Mouse (Mus musculus): ENCODE measurements around the gene Celsr2.

Gene Celsr2

DNA sequence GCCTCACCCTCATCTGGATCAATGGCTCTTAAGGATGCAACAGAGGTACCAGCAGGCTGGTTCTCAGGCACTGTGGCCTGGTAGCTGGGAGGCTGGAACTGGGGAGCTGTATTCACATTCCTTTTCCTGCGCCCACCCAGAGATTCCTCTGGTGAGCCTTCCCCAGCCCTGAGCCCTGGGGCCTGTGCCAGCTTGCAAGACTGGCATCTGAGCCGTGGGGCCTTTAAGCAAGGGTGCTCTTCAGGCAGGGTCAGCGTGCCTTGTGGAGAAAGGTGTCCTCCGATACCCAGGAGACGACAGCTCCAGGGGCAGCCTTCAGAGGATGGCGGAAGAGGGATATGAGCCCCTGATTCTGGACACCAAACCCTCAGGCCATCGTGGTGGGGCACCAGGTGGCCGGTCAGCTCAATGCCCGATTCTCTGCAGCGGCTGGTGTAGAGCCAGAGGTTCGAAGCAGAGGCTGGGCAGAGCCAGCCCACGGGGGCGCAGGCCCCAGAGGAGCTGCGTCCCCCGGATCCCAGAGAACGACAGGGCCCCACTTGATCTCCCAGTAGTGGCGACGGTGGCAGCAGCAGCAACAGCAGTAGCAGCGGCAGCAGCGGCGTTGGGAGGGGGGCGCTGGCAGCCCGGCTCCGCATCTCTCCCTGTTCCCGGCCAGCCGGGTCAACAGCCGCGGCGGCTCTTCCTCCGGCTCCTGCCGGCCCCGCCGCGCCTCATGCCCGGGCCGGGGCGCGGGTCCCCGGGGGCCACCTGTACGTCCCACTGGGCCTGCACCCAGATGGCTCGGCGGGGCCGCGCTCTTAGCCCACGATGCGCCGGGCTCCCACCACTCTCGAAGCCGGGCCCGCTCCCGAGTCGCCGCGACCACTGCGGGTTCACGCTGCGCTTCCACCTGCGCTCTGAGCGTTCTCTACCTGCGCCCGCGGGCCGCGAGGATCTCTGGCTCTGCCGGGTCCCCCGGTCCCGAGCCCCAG, at the start of gene Celsr2:
Gene Celsr2 (minus strand): TSS at position 696 of the 974 bp plus-strand sequence.
- no peak for DNase-seq (ENCODE audit: low read depth, low spot score)

DNA sequence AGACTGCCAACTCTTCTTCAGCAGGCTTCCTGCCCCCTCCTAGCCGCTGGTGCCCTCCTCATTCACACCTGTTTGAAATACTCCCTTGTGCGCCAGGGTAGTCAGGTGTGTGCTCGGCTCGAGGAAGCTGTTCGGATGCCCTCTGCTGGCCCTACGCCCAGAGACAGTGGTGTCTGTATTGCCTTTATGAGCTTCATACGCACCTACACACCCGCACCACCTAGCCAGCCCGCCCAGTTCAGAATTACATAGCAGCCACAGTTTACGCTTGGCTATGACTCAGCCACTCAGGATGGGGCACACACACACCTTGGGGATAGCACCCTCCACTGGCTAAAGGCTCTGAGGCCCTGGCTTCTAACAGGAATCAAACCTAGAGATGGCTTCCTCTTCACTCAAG, 43.5 kb upstream of the Celsr2 start:
- peak; percentile 57 for DNase-seq (ENCODE audit: low read depth, low spot score)

DNA sequence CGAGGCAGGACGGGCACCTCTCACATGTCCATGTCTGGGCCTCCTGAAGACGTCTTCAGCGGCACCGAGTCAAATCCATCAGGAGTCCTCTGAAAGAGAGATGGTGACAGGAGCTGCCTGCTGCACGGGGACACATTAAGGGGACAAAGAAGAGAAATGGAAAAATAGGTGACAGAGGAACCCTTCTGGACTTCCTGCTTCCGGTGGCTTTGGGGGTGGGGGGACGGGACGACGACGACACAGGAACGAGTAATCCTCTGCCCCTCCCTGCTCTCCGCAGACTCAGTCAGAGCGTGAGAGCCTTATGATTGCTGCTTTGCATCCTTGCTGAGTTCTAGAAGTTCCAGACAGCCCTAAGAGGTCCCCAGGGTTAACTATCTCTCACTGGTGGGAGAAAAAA, 43.0 kb upstream of the Celsr2 start:
- no peak for DNase-seq (ENCODE audit: low read depth, low spot score)

DNA sequence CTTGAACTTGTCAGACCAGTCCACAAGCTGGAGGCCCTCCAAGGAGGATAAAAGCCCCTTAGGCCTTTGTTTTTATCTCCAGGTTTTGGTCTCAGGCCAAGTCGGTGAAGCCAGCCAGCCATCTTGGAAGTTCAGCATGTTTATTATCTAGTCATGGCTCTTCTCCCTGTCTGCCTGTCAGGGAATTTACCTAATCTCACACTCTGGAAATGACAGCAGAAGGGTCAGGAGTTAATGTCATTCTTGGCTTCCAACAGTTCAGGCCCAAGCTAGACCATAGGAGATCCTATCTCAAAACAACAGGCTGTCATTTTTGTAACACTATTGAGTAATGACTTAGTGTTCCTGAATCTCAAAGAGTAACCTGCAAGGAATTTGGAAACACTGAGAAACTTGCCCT, 38.8 kb upstream of the Celsr2 start:
- DNase-seq (ENCODE audit: low read depth, low spot score) = no peak

DNA sequence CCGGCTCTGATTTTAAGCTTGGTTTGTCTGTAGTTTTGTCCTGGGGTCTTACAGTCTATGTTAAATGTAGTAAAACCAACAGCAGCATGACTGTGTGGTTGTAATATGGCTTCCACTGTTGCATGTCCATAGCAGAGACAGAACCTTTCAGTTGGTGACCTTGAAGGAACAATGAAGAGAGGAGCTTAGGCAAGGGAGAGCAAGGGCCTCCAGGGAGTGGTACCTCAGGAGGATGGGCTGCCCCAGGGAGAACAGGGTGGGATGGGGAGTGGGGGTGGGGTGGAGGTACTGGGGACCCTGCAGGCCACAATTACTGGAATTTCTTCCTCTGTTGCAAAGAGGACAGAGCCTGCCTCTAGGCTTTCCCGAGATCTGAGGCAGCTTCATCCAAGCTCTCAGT, 36.6 kb upstream of the Celsr2 start:
- DNase-seq (ENCODE audit: low read depth, low spot score) = peak; percentile 75

DNA sequence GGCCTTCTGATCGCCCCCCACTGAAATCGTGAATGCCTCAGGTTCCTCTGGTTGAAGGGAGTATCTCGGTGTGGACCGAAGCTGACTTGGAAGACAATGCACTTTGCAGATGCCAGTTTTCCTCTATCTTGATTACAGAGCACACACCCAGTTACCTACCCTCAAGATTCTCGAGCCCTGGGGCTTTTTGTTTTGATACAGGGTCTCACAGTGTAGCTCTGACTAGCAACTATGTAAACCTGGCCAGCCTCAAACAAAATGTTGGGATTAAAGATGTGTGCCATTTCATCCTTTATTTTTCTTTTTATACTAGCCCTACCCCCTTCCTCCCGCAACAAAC, 30.0 kb upstream of the Celsr2 start:
- no peak for DNase-seq (ENCODE audit: low read depth, low spot score)

DNA sequence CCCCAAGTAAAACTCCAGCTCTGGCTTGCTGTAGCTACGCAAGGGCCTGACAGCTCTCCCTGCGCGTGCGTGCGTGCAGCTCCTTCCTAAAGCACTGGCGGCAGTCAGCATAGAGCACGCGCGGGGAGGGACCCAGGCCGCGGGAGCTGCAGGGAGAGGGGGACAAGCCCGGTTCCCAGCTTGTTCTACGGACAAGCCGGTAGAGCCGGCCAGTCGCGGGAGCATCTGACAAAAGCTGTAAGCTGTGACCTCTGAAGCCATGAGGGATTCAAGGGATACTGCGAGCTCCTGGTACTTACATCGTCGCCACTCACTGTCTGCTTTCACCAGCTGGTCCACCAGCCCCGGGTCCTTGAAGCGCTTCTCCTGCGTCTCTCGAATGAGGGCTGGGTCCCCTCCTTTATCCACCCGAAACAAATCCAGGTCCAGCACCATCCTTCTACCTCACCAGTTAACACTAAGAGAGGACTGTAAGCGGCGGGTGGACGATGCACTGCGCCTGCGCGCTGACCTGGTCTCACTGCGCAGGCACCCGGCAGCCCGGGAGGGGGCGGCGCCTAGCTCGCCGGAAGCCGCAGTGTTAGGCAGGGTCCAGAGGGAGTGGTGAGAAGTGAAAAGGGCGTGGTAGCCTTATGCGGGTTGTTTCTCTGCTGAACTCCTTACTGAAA, 29.5 kb upstream of the Celsr2 start, which contains the start of gene Sars:
Gene Sars (minus strand): TSS at position 512 of the 668 bp plus-strand sequence.
- peak; percentile 94 for DNase-seq (ENCODE audit: low read depth, low spot score)

DNA sequence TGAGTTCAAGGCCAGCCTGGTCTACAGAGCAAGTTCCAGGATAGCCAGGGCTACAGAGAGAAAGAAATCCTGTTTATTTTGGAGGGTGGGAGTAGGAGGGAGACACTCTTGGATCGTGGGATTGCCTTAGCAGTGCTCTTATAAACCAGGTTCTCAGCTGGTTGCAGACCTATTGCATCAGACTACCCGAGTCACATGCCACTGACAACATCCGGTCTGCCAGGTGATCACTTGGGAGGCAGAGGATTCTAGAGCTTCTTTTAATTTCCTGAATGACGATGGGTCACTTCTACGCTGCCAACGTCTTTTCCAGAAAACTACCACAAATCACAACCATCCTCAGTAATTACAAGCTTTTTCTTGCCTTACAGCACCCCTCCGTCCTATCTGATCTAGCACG, 28.7 kb upstream of the Celsr2 start:
- DNase-seq (ENCODE audit: low read depth, low spot score) = peak; percentile 64

DNA sequence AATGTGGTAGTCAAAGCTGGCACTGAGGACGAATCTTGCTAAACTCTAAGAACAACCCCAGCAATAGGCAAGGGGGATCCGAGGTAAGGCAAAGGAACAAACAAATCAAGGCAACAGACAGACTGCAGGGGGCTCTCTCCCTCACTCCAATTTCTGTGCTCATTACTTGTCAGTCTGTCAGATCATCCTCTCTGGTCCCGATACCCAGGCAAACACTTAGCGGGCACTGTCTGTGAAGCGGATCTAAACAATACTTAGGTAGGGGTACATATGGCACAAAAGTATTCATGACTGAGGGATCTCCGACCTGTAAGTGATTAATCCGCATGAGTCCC, 21.0 kb upstream of the Celsr2 start:
- no peak for DNase-seq (ENCODE audit: low read depth, low spot score)

DNA sequence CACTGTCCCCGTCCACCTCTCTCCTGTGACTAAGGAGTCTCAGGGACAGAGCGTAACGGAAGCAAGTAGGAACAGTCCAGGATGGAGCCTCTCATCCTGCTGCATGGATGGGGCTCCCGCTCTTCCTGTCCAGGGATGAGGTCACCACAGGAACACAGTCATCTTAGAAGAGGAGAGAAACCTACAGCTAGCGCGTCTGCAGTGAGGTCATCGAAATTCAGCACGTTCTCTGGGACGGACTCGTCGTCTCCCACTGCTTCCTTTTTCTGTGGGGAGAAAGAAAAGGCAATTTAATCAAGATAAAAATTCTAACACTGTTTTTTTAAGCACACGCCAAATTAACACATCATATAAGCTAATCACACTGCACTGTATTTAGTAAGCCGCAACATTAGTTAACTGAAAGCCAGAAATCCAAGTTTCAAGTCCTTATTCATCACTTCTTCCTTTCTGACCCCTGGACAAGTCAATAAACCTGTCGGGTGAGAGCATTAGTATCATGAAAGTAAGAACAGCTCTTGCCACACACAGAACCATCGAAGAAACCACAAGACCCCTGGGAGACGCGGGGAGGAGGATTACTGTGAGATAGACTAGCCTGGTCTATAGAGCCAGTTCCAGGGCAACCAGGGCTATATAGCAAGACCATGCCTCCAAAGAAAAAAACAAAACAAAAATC, 20.5 kb upstream of the Celsr2 start:
- DNase-seq (ENCODE audit: low read depth, low spot score) = no peak

DNA sequence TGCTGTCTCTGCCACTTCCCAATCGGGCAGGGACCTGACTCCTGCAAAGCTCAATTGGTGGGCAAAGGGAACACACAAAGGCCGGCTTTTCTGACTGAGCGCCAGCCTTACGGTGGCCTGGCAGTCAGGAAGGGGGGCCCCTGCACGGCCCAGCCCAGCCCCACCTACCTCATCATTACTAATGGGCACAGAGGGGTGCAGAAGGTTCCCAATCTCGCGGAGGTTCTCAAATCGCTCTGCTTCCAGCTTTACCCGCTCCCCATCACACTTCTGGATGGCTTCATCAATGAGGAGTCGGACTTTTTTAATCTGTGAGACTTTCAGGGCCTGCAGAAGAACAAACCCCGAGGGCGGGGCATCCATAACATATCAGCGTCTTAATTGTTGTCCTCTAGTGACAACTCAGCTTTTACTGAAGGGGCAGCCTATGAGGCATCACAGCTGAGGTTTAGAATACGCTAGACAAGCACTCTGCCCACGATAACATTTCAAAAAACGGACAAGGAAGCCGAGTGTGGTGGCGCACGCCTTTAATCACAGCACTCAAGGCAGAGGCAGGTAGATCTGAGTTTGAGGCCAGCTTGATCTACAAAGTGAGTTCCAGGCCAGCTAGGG, 18.6 kb upstream of the Celsr2 start:
- no peak for DNase-seq (ENCODE audit: low read depth, low spot score)

DNA sequence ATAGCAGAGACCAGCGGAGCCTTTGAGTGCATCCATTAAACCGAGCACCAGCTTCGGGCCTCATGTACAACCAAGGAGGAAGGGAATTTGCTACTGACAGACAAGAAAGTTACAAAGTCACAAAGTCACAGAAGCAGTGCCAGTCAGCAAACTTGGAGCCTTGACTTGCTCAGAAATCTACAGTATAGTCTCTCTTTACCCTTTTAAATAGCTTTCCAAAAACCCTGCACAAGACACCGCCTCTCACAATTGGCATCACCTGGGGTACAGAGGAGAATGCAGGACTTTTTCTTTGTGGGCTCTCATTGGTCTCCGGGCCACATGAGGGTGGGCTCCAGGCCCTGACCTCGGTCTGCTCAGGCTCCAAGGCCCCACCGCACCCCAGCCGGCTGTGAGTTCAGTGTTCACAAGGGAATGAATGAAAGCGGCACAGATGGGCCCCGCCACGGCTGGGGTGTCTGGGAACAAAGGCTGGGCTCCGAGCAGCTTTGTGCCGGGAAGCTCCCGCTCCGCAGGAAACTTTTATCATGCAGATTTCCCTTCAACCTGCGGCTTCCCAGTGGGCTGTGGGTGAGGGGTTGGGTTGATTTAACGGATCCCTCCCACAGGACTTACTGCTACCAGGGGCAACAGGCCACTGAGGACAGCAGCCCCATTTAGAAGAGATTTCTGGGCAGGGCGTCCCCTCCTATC, 18.0 kb upstream of the Celsr2 start:
- peak; percentile 97 for DNase-seq (ENCODE audit: low read depth, low spot score)

DNA sequence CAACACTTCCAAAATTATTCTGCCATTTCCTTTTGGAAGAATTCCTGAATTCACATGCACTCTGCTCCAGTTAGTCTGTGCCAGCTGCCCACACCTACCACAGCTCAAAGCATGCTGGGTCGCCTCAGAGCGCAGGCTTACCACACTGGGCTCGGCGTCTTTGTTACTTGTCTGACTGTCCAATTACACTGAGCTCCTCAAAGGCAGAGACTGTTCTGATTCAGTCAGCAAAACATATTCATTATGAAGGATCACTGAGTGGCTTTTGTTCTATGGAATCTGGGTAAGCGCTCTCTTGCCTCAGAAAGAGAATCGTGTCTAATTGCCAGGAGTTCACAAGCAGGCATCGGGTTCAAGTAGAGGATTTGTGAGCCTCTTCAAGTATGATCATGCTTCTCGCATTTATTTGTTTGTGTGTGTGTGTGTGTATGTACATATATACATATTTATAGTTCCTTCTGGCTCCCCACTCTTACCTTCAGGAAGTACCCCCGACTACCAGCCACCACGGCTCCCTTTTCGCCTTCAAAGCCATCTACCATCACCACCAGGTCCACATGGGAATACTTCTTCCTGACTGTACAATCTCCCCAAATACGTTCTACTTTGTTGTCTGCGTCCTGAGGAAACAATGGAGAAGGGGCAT, 17.3 kb upstream of the Celsr2 start:
- no peak for DNase-seq (ENCODE audit: low read depth, low spot score)

DNA sequence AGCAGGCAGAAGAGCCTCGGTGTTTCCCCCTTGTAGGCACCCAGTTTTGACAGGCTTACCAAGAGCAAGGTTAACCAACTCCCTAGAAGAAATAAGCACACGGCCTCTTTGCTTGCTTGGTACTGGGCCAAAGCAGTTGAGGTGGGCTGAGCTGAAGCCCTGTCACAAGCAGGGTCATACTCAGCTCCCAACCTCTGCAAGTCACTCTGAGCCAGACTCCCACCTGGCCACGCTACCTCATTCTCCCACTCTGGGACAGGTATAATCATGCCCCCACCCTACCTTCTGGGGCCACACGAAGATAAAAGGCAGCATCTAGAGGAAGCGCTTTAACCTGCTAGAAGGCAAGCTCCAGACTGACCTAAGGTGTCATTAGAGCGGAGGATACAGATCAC, 10.3 kb upstream of the Celsr2 start:
- DNase-seq (ENCODE audit: low read depth, low spot score) = no peak

DNA sequence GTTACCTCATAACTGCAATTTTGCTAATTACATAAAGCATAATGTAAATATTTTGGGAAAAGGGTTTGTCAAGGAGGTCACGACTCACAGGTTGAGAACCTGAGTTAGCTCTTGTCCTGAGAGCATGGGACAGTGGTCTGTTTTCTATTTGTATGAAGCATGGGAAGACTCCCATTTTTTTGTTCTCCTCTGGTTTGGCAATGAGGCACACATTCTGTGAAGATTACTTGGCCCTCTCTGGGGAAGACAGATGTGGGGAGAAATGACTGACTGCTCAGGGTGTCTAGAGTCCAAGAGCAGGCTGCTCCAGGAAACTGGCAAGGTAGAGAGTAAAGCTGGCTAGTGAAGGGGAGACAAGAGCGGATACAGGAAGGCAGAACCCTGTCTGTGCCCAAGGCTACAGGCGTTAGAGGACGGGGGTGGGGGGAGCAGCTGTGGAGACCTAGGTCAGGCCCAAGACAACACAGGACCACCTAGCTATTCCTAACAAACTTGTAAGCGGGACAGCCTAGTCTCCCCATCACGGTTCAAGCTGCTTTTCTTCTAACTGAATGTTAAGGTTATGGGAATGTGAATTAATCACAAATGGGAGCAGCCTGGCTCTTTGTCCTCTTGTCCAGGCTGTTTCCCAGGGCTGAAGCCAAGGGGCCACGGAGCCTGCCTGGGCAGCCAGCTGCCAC, 9.7 kb upstream of the Celsr2 start:
- DNase-seq (ENCODE audit: low read depth, low spot score) = no peak

DNA sequence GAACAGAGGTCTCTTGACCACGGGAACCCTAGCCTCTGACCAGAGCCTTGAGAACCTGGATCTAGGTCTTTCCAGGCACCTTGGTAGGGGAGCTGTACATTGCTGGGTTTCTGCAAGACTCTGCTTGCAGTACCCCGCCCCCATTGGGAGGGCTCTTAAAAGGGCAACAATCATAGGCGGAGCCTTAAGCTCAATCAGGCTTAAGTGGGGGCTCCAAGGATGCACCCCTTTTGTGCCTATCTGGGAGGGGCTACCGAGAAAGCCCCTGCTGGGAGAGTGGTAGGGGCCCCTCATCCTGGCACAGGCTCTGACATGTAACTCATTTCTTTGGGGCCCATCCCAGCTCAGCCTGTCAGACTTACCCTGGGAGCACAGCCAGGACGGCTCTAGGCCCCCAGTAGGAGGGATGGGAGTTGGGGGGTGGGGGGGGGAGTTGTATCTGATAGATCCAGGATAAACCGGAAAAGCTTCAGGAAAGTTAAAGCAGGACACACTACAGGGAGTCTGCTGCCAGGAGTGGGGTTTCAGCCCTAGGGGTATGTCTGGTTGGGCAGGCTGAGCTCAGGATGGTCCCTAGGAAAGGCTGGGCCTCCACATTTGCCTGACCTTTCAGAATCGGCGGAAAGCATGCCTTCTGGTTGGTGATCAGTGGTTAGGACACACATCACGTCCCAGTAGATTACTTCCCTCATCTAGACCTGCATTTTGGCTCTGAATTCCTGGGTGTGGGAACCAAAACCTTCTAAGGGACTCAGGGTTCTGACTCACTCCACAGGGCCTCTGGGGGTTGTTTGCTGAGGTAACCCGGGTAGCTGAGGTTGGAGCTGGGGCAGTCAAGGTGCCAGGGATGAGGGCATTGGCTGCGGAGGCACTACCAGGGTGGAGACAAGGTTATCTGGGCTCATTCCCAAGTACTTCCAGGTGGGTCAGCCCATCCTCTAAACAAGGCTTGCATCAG, 8.8 kb upstream of the Celsr2 start:
- peak; percentile 35 for DNase-seq (ENCODE audit: low read depth, low spot score)

DNA sequence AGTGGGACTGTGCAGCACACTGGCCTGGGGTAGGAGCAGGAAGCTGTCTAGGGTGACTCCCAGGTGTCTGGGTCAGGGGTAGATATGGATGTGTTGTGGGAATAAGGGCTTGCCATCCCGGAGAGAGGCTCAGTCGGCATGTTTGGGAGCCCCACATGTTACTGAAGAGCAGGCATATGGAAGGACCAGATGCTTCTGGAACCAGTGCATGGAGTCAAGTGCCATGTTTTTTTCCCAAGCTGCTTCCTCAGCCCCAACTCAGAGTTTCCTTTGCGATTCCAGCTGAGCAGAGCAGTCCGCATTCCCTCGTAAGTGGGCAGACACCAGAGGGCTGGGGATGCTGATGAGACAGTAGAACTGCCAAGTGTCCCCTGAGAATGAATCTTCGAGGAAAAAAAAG, 7.7 kb upstream of the Celsr2 start:
- no peak for DNase-seq (ENCODE audit: low read depth, low spot score)

DNA sequence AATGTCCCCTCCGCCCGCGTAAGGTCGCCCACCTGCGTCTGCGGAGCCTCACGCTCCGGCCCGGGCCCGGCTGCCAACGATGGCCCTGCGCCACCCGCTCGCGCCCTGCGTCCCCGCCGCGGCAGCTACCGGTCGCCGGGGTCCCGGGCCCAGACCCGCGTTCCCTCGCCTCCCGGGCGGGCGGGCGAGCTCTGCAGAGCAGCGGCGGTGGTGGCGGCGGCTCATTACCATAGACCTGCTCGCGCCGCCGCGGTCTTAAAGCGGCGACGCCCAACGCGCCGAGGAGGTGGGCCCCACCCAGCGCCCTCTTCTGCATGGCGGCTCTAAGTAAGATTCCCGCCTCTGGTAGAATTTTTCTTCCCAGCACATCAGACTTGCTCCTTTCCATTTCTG, 475 bp upstream of the Celsr2 start:
- peak; percentile 73 for DNase-seq (ENCODE audit: low read depth, low spot score)

DNA sequence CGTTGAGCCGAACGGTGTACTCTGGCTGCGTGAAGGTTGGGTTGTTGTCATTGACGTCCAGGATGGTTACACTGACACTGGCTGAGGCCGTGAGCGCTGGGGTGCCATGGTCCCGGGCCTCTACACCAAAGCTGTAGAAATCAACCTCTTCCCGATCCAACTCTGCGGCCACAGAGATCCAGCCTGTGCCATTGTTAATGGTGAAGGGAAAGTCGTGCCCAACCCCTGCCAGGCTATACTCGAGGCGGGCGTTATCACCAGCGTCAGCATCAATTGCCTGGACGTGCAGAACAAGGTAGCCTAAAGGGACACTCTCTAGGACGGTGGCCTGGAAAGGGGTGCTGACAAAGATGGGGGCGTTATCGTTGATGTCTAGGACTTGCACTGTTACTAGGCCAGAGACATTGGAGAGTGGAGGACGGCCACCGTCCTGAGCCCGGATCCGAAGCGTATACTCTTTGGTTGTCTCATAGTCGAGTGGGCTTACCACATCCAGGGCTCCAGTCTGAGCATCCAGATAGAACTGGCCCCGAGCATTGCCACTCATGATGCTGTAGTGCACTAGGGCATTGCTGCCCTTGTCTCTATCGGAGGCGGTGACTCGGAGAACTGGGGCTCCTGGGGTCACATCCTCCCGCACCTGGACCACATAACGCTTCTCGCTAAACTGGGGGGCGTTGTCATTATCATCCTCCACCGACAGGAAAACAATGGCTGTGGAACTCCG, 1.6 kb downstream of the Celsr2 start:
- no peak for DNase-seq (ENCODE audit: low read depth, low spot score)

All from ES-CJ7 (cell line).